Mouse (Mus musculus): ENCODE results near the gene Rbm47. TPM values are rescaled to one million over a fixed set of nuclear protein-coding genes. Genes with fewer than 3 reads are reported as not detected.

Rbm47 gene
- polyA plus RNA-seq, 1 experiment from 2014 or later = 0.75 TPM

- 99% methylated on average over 2 of the region's 2 CpGs for WGBS
- Histone ChIP-seq H3K36me3 (ENCODE audit: control insufficient read depth, insufficient read depth, low read length) (no peaks in the 10 kb centered on the region), H3K4me2 (ENCODE audit: low read depth, severe bottlenecking) (no peak overlapping the region), H3K27ac (replicated peaks; ENCODE audit: low read depth, low read length) (no peak overlapping the region), H3K4me1 (ENCODE audit: control insufficient read depth, insufficient read depth, low read length) (no peaks in the 10 kb centered on the region), H3K9me3 (ENCODE audit: control insufficient read depth, low read length) (no peaks in the 10 kb centered on the region), H3K27me3 (ENCODE audit: control insufficient read depth, insufficient read depth, low read length) (no peaks in the 10 kb centered on the region), H3K9ac (ENCODE audit: low read length) (no peak overlapping the region), H3K4me3 (ENCODE audit: low read depth, low read length) (no peak overlapping the region)
- ATAC-seq (ENCODE audit: insufficient number of reproducible peaks, low FRiP score, low TSS enrichment, low read depth) (no peak), DNase-seq (ENCODE audit: low spot score) (no peak)
Observed at GRCm38 (mm10) chr5:66015449-66015961, 157.4 kb downstream of the Rbm47 start.

GRCm38 (mm10) chr5:66014437-66014836 is 158.5 kb downstream of the Rbm47 start:
- Histone ChIP-seq H3K9ac (ENCODE audit: low read length) (no peak overlapping the region), H3K27ac (replicated peaks; ENCODE audit: low read depth, low read length) (no peak overlapping the region), H3K36me3 (ENCODE audit: control insufficient read depth, insufficient read depth, low read length) (no peaks in the 10 kb centered on the region), H3K9me3 (ENCODE audit: control insufficient read depth, low read length) (no peaks in the 10 kb centered on the region), H3K4me1 (ENCODE audit: control insufficient read depth, insufficient read depth, low read length) (no peaks in the 10 kb centered on the region), H3K27me3 (ENCODE audit: control insufficient read depth, insufficient read depth, low read length) (no peaks in the 10 kb centered on the region), H3K4me3 (ENCODE audit: low read depth, low read length) (no peak overlapping the region), H3K4me2 (ENCODE audit: low read depth, severe bottlenecking) (no peak overlapping the region)
- WGBS = 93% methylated on average over 2 of the region's 2 CpGs
- no peak for DNase-seq (ENCODE audit: low spot score)
- no peak for ATAC-seq (ENCODE audit: insufficient number of reproducible peaks, low FRiP score, low TSS enrichment, low read depth)

GRCm38 (mm10) chr5:66013999-66014398 is 158.9 kb downstream of the Rbm47 start:
- Histone ChIP-seq H3K9me3 (ENCODE audit: control insufficient read depth, low read length) (no peaks in the 10 kb centered on the region), H3K4me2 (ENCODE audit: low read depth, severe bottlenecking) (no peak overlapping the region), H3K4me1 (ENCODE audit: control insufficient read depth, insufficient read depth, low read length) (no peaks in the 10 kb centered on the region), H3K9ac (ENCODE audit: low read length) (no peak overlapping the region), H3K27ac (replicated peaks; ENCODE audit: low read depth, low read length) (no peak overlapping the region), H3K4me3 (ENCODE audit: low read depth, low read length) (no peak overlapping the region), H3K27me3 (ENCODE audit: control insufficient read depth, insufficient read depth, low read length) (no peaks in the 10 kb centered on the region), H3K36me3 (ENCODE audit: control insufficient read depth, insufficient read depth, low read length) (no peaks in the 10 kb centered on the region)
- no peak for DNase-seq (ENCODE audit: low spot score)
- whole genome bisulfite sequencing = 82% methylated on average over 3 of the region's 3 CpGs
- ATAC-seq (ENCODE audit: insufficient number of reproducible peaks, low FRiP score, low TSS enrichment, low read depth) = no peak

GRCm38 (mm10) chr5:66008245-66008967 is 164.5 kb downstream of the Rbm47 start:
- no peak for DNase-seq (ENCODE audit: low spot score)
- WGBS = 87% methylated on average over 15 of the region's 15 CpGs
- Histone ChIP-seq H3K27ac (replicated peaks; ENCODE audit: low read depth, low read length) (no peak overlapping the region), H3K4me1 (ENCODE audit: control insufficient read depth, insufficient read depth, low read length) (no peaks in the 10 kb centered on the region), H3K4me2 (ENCODE audit: low read depth, severe bottlenecking) (no peak overlapping the region), H3K4me3 (ENCODE audit: low read depth, low read length) (no peak overlapping the region), H3K27me3 (ENCODE audit: control insufficient read depth, insufficient read depth, low read length) (no peaks in the 10 kb centered on the region), H3K36me3 (ENCODE audit: control insufficient read depth, insufficient read depth, low read length) (no peaks in the 10 kb centered on the region), H3K9ac (ENCODE audit: low read length) (no peak overlapping the region), H3K9me3 (ENCODE audit: control insufficient read depth, low read length) (no peaks in the 10 kb centered on the region)
- no peak for ATAC-seq (ENCODE audit: insufficient number of reproducible peaks, low FRiP score, low TSS enrichment, low read depth)

GRCm38 (mm10) chr5:66005041-66005678 is 167.8 kb downstream of the Rbm47 start:
- DNase-seq (ENCODE audit: low spot score) = no peak
- H3K27me3 ChIP-seq (ENCODE audit: control insufficient read depth, insufficient read depth, low read length) = no peaks in the 10 kb centered on the region
- H3K9ac ChIP-seq (ENCODE audit: low read length) = no peak overlapping the region
- H3K4me1 ChIP-seq (ENCODE audit: control insufficient read depth, insufficient read depth, low read length) = no peaks in the 10 kb centered on the region
- no peak overlapping the region for H3K4me2 ChIP-seq (ENCODE audit: low read depth, severe bottlenecking)
- ATAC-seq (ENCODE audit: insufficient number of reproducible peaks, low FRiP score, low TSS enrichment, low read depth) = no peak
- H3K9me3 ChIP-seq (ENCODE audit: control insufficient read depth, low read length) = no peaks in the 10 kb centered on the region
- H3K27ac ChIP-seq (replicated peaks; ENCODE audit: low read depth, low read length) = no peak overlapping the region
- H3K4me3 ChIP-seq (ENCODE audit: low read depth, low read length) = no peak overlapping the region
- 45% methylated on average over 16 of the region's 16 CpGs for WGBS
- no peaks in the 10 kb centered on the region for H3K36me3 ChIP-seq (ENCODE audit: control insufficient read depth, insufficient read depth, low read length)

- Histone ChIP-seq H3K4me2 (ENCODE audit: low read depth, severe bottlenecking) (no peak within 1 kb of the TSS), H3K4me3 (ENCODE audit: low read depth, low read length) (no peak within 1 kb of the TSS), H3K27me3 (ENCODE audit: control insufficient read depth, insufficient read depth, low read length) (no peaks in the 10 kb centered on the region), H3K36me3 (ENCODE audit: control insufficient read depth, insufficient read depth, low read length) (no peaks in the 10 kb centered on the region), H3K9ac (ENCODE audit: low read length) (no peak within 1 kb of the TSS), H3K9me3 (ENCODE audit: control insufficient read depth, low read length) (no peaks in the 10 kb centered on the region), H3K27ac (replicated peaks; ENCODE audit: low read depth, low read length) (no peak within 1 kb of the TSS), H3K4me1 (ENCODE audit: control insufficient read depth, insufficient read depth, low read length) (no peaks in the 10 kb centered on the region)
- DNase-seq (ENCODE audit: low spot score) = no peak
- WGBS = 76% methylated on average over 14 of the region's 14 CpGs
- no peak for ATAC-seq (ENCODE audit: insufficient number of reproducible peaks, low FRiP score, low TSS enrichment, low read depth)
Observed at GRCm38 (mm10) chr5:66004134-66004925, 168.6 kb downstream of the Rbm47 start, which contains the start of gene 9130230L23Rik. Gene 9130230L23Rik (minus strand): TSS chr5:66004285.

- H3K9me3 ChIP-seq (ENCODE audit: control insufficient read depth, low read length) = no peaks in the 10 kb centered on the region
- ATAC-seq (ENCODE audit: insufficient number of reproducible peaks, low FRiP score, low TSS enrichment, low read depth) (no peak), DNase-seq (ENCODE audit: low spot score) (no peak)
- H3K9ac ChIP-seq (ENCODE audit: low read length) = no peak overlapping the region
- H3K4me1 ChIP-seq (ENCODE audit: control insufficient read depth, insufficient read depth, low read length) = no peaks in the 10 kb centered on the region
- no peak overlapping the region for H3K4me3 ChIP-seq (ENCODE audit: low read depth, low read length)
- no peaks in the 10 kb centered on the region for H3K27me3 ChIP-seq (ENCODE audit: control insufficient read depth, insufficient read depth, low read length)
- no peak overlapping the region for H3K27ac ChIP-seq (replicated peaks; ENCODE audit: low read depth, low read length)
- no peak overlapping the region for H3K4me2 ChIP-seq (ENCODE audit: low read depth, severe bottlenecking)
- 63% methylated on average over 5 of the region's 5 CpGs for WGBS
- H3K36me3 ChIP-seq (ENCODE audit: control insufficient read depth, insufficient read depth, low read length) = no peaks in the 10 kb centered on the region
Observed at GRCm38 (mm10) chr5:66001232-66001631, 171.7 kb downstream of the Rbm47 start.

GRCm38 (mm10) chr5:66000567-66001125 is 172.3 kb downstream of the Rbm47 start:
- no peak overlapping the region for H3K4me2 ChIP-seq (ENCODE audit: low read depth, severe bottlenecking)
- H3K27ac ChIP-seq (replicated peaks; ENCODE audit: low read depth, low read length) = no peak overlapping the region
- H3K4me3 ChIP-seq (ENCODE audit: low read depth, low read length) = no peak overlapping the region
- H3K27me3 ChIP-seq (ENCODE audit: control insufficient read depth, insufficient read depth, low read length) = no peaks in the 10 kb centered on the region
- ATAC-seq (ENCODE audit: insufficient number of reproducible peaks, low FRiP score, low TSS enrichment, low read depth) (no peak), DNase-seq (ENCODE audit: low spot score) (peak; percentile 26)
- H3K4me1 ChIP-seq (ENCODE audit: control insufficient read depth, insufficient read depth, low read length) = no peaks in the 10 kb centered on the region
- 62% methylated on average over 6 of the region's 6 CpGs for WGBS
- no peaks in the 10 kb centered on the region for H3K36me3 ChIP-seq (ENCODE audit: control insufficient read depth, insufficient read depth, low read length)
- H3K9ac ChIP-seq (ENCODE audit: low read length) = no peak overlapping the region
- no peaks in the 10 kb centered on the region for H3K9me3 ChIP-seq (ENCODE audit: control insufficient read depth, low read length)

All from limb, embryonic 11.5 days (tissue).